Mouse (Mus musculus): Measurements from ENCODE around the gene Catspere2. TPM values are rescaled to one million over a fixed set of nuclear protein-coding genes. Genes with fewer than 3 reads are reported as not detected.

The Catspere2 gene
- polyA plus RNA-seq, 1 experiment from 2014 or later, result 0.36 TPM

- Histone ChIP-seq H3K9me3 (ENCODE audit: control insufficient read depth, low read length) (no peaks in the 10 kb centered on the region), H3K36me3 (ENCODE audit: control insufficient read depth, insufficient read depth, low read length) (no peaks in the 10 kb centered on the region), H3K9ac (ENCODE audit: low read length) (no peak overlapping the region), H3K4me1 (replicated peaks; ENCODE audit: control insufficient read depth, insufficient read depth) (no peaks in the 10 kb centered on the region), H3K4me3 (ENCODE audit: low read depth, low read length) (no peak overlapping the region), H3K4me2 (replicated peaks; ENCODE audit: low read depth) (no peak overlapping the region), H3K27me3 (ENCODE audit: control insufficient read depth, insufficient read depth, low read length) (no peaks in the 10 kb centered on the region), H3K27ac (replicated peaks) (no peak overlapping the region)
- TF ChIP-seq EP300 (optimal IDR thresholded peaks at IDR 0.05) (no peak), CTCF (IDR thresholded peaks at IDR 0.05; ENCODE audit: low read depth) (no peak)
- ATAC-seq (ENCODE audit: low FRiP score, low TSS enrichment) (no peak), DNase-seq (ENCODE audit: low spot score) (no peak)
Measured at GRCm38 (mm10) chr1:178209966-178210365, 226.7 kb downstream of the Catspere2 start.

- TF ChIP-seq CTCF (IDR thresholded peaks at IDR 0.05; ENCODE audit: low read depth), result no peak
- no peaks in the 10 kb centered on the region for H3K9me3 ChIP-seq (ENCODE audit: control insufficient read depth, low read length)
- no peaks in the 10 kb centered on the region for H3K27me3 ChIP-seq (ENCODE audit: control insufficient read depth, insufficient read depth, low read length)
- no peak for ATAC-seq (ENCODE audit: low FRiP score, low TSS enrichment)
- no peak overlapping the region for H3K9ac ChIP-seq (ENCODE audit: low read length)
- H3K4me1 ChIP-seq (replicated peaks; ENCODE audit: control insufficient read depth, insufficient read depth), result no peaks in the 10 kb centered on the region
- H3K4me2 ChIP-seq (replicated peaks; ENCODE audit: low read depth), result no peak overlapping the region
- DNase-seq (ENCODE audit: low spot score), result no peak
- H3K27ac ChIP-seq (replicated peaks), result no peak overlapping the region
- no peaks in the 10 kb centered on the region for H3K36me3 ChIP-seq (ENCODE audit: control insufficient read depth, insufficient read depth, low read length)
- H3K4me3 ChIP-seq (ENCODE audit: low read depth, low read length), result no peak overlapping the region
Measured at GRCm38 (mm10) chr1:178217157-178217556, 233.9 kb downstream of the Catspere2 start.

GRCm38 (mm10) chr1:178218305-178218704, 235.1 kb downstream of the Catspere2 start:
- Histone ChIP-seq H3K4me1 (replicated peaks; ENCODE audit: control insufficient read depth, insufficient read depth) (no peaks in the 10 kb centered on the region), H3K9me3 (ENCODE audit: control insufficient read depth, low read length) (no peaks in the 10 kb centered on the region), H3K4me2 (replicated peaks; ENCODE audit: low read depth) (no peak overlapping the region), H3K27me3 (ENCODE audit: control insufficient read depth, insufficient read depth, low read length) (no peaks in the 10 kb centered on the region), H3K9ac (ENCODE audit: low read length) (no peak overlapping the region), H3K27ac (replicated peaks) (peak overlapping the region; percentile 24; the same call in 1 of the 2 replicates), H3K4me3 (ENCODE audit: low read depth, low read length) (no peak overlapping the region), H3K36me3 (ENCODE audit: control insufficient read depth, insufficient read depth, low read length) (no peaks in the 10 kb centered on the region)
- DNase-seq (ENCODE audit: low spot score), result no peak
- ATAC-seq (ENCODE audit: low FRiP score, low TSS enrichment), result no peak
- TF ChIP-seq CTCF (IDR thresholded peaks at IDR 0.05; ENCODE audit: low read depth), result no peak
- TF ChIP-seq EP300 (optimal IDR thresholded peaks at IDR 0.05), result no peak

GRCm38 (mm10) chr1:178219166-178220077, 236.2 kb downstream of the Catspere2 start:
- peak overlapping the region; percentile 53 for H3K27ac ChIP-seq (replicated peaks)
- no peak overlapping the region for H3K4me2 ChIP-seq (replicated peaks; ENCODE audit: low read depth)
- no peaks in the 10 kb centered on the region for H3K9me3 ChIP-seq (ENCODE audit: control insufficient read depth, low read length)
- H3K4me1 ChIP-seq (replicated peaks; ENCODE audit: control insufficient read depth, insufficient read depth), result no peaks in the 10 kb centered on the region
- TF ChIP-seq EP300 (optimal IDR thresholded peaks at IDR 0.05) (no peak), CTCF (IDR thresholded peaks at IDR 0.05; ENCODE audit: low read depth) (no peak)
- H3K27me3 ChIP-seq (ENCODE audit: control insufficient read depth, insufficient read depth, low read length), result no peaks in the 10 kb centered on the region
- no peaks in the 10 kb centered on the region for H3K36me3 ChIP-seq (ENCODE audit: control insufficient read depth, insufficient read depth, low read length)
- H3K9ac ChIP-seq (ENCODE audit: low read length), result no peak overlapping the region
- 53% methylated on average over 5 of the region's 5 CpGs for WGBS
- DNase-seq (ENCODE audit: low spot score) (no peak), ATAC-seq (ENCODE audit: low FRiP score, low TSS enrichment) (no peak)
- H3K4me3 ChIP-seq (ENCODE audit: low read depth, low read length), result no peak overlapping the region

Other genes starting within 250 kb of the Catspere2 start
- 32.0 and 32.4 TPM in 2 replicates for gene Adss, start 186.9 kb upstream of the Catspere2 start, polyA plus RNA-seq (2015; fragmentation: Nextera tagmentation; extraction: Ambion mirVana)
- gene Desi2, start 204.0 kb downstream of the Catspere2 start, polyA plus RNA-seq (2015; fragmentation: Nextera tagmentation; extraction: Ambion mirVana), result 27.2 and 29.4 TPM in 2 replicates

Measured in stomach, postnatal 0 days (tissue).